In the genomic region with DNA sequence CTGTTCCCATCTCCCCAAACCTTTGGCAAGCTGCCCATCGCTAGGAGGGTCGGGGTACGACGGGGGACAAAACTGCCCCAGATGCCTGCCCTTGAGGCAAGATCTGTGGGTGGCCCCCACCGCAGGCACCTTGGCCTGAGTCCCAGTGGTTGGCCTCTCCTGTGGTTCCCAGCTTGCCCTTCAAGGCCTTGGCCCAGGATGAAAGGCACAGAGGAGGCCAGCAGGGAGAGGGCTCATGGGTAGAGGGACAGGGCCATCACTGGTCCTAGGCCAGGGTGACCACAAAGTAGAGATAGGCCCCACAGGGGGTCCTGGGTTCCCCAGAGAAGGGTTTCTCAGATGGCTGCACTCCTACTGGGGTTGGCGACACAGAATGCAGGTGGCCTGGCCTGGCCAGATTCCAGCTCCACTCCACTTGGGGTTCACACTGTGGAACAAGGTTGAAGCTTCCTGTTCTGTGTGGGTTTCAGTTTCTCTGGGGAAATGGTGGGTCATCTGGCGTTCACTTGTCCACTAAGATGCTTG, we compare ENCODE assay signal across 8 mouse cellular contexts. TPM values are rescaled to one million over a fixed set of nuclear protein-coding genes. Genes with fewer than 3 reads are reported as not detected.
DNase-seq lines count a peak whose midpoint lies in the region; ATAC-seq and TF ChIP-seq lines count a peak whose summit lies in the region.

No protein-coding gene starts in this region.

- in situ Hi-C loops in CH12.LX (cut with MboI; ENCODE audit: low pct_ligation_motif_present, low pct_unique_long_range_greater_than_20kb, low sequenced_read_pairs): no loop called here

- H3K4me3 ChIP-seq in heart, embryonic 11.5 days (ENCODE audit: low read depth, low read length): no peak overlapping the region
- H3K4me3 ChIP-seq in CH12.LX (replicated peaks in 1 of 3; ENCODE audit: low read depth in 2 of 3, low read length in 2 of 3, poor library complexity in 1 of 3): no peak overlapping the region
- H3K4me3 ChIP-seq in heart, embryonic 16.5 days (ENCODE audit: low read length): no peak overlapping the region

- no peaks in the 10 kb centered on the region for H3K79me2 ChIP-seq in CH12.LX (replicated peaks; ENCODE audit: control insufficient read depth, extremely low read depth, insufficient read depth, poor library complexity, severe bottlenecking)

- H3K27ac ChIP-seq in heart, embryonic 11.5 days (ENCODE audit: low read depth, low read length): no peak overlapping the region
- H3K27ac ChIP-seq in CH12.LX (ENCODE audit: insufficient read depth, low read depth): no peak overlapping the region
- H3K27ac ChIP-seq in heart, embryonic 16.5 days (ENCODE audit: low read length): peak overlapping the region; percentile 74

- intact Hi-C loops in left cerebral cortex, postnatal 10 days (cut with DNase I): no loop called here

- no peaks in the 10 kb centered on the region for H3K27me3 ChIP-seq in heart, embryonic 11.5 days (ENCODE audit: control insufficient read depth, insufficient read depth, low read length)
- H3K27me3 ChIP-seq in CH12.LX (replicated peaks): peaks cover 69% of the 10 kb centered on the region
- H3K27me3 ChIP-seq in heart, embryonic 16.5 days (ENCODE audit: control insufficient read depth, insufficient read depth, low read length): no peaks in the 10 kb centered on the region; the same call in 1 of the 2 replicates

- no peaks in the 10 kb centered on the region for H3K36me3 ChIP-seq in heart, embryonic 11.5 days (ENCODE audit: control insufficient read depth, insufficient read depth, low read length)
- no peaks in the 10 kb centered on the region for H3K36me3 ChIP-seq in CH12.LX (replicated peaks in 1 of 2; ENCODE audit: control insufficient read depth in 1 of 2, insufficient read depth in 1 of 2, low read length in 1 of 2)
- H3K36me3 ChIP-seq in heart, embryonic 16.5 days (ENCODE audit: control insufficient read depth, insufficient read depth): no peaks in the 10 kb centered on the region

- dilution Hi-C loops in CH12.LX (cut with MboI; ENCODE audit: extremely low pct_ligation_motif_present, extremely low pct_unique_long_range_greater_than_20kb, low sequenced_read_pairs): no loop called here

- no peak for TF ChIP-seq EP300 in CH12.LX (IDR thresholded peaks at IDR 0.05; ENCODE audit: low read length)

- H3K9me3 ChIP-seq in heart, embryonic 11.5 days (replicated peaks; ENCODE audit: control insufficient read depth, low read length): no peaks in the 10 kb centered on the region
- H3K9me3 ChIP-seq in CH12.LX (replicated peaks; ENCODE audit: low read length): no peaks in the 10 kb centered on the region
- no peaks in the 10 kb centered on the region for H3K9me3 ChIP-seq in heart, embryonic 16.5 days (replicated peaks; ENCODE audit: control insufficient read depth, low read length)

- H3K4me1 ChIP-seq in heart, embryonic 11.5 days (ENCODE audit: control insufficient read depth, insufficient read depth, low read length): 0 out of 2 replicates have a peak, but pooled peaks cover 5% of the 10 kb centered on the region
- peaks cover 0 to 6% of the 10 kb centered on the region in 2 experiments; a peak in 2 of 4 replicates for H3K4me1 ChIP-seq in CH12.LX (ENCODE audit: control insufficient read depth in 1 of 2, insufficient read depth in 2 of 2)
- H3K4me1 ChIP-seq in heart, embryonic 16.5 days (ENCODE audit: control insufficient read depth, insufficient read depth, low read length): peaks cover 29% of the 10 kb centered on the region

- 76% methylated on average over 7 of the region's 7 CpGs for WGBS in heart, embryonic 11.5 days (ENCODE audit: insufficient replicate concordance)
- 39% methylated on average over 7 of the region's 7 CpGs for WGBS in heart, embryonic 16.5 days

- TF ChIP-seq RAD21 in CH12.LX (IDR thresholded peaks at IDR 0.05; ENCODE audit: low read depth, low read length): no peak

- no peak overlapping the region for H3K4me2 ChIP-seq in heart, embryonic 11.5 days
- H3K4me2 ChIP-seq in CH12.LX (ENCODE audit: insufficient read depth, low read depth, poor library complexity, severe bottlenecking): no peak overlapping the region
- no peak overlapping the region for H3K4me2 ChIP-seq in heart, embryonic 16.5 days (ENCODE audit: low read depth, low read length)

- peak; percentile 82 to 84 for DNase-seq in heart, adult 18-20 months
- no peak for DNase-seq in CH12.LX (ENCODE audit: extremely low read depth)
- peak; percentile 63 to 70 for DNase-seq in cerebellum, postnatal 25 days
- DNase-seq in left cerebral cortex, postnatal 10 days (ENCODE audit: extremely low spot score in 1 of 2, low spot score in 2 of 2): peak; percentile 63 to 82
- peak; percentile 74 for DNase-seq in skeletal muscle tissue, adult 2 months (ENCODE audit: low read depth, low spot score)
- no peak for DNase-seq in embryo, embryonic 10 days (ENCODE audit: low spot score)

- TF ChIP-seq POLR2A in CH12.LX (IDR thresholded peaks at IDR 0.05; ENCODE audit: low read depth, low read length): no peak

- ATAC-seq in heart, embryonic 11.5 days (replicated peaks; ENCODE audit: insufficient number of reproducible peaks, low FRiP score, low TSS enrichment): no peak
- peak; percentile 64 for ATAC-seq in heart, embryonic 16.5 days (replicated peaks; ENCODE audit: extremely low read depth, insufficient read depth, low FRiP score)

- TF ChIP-seq CTCF in CH12.LX (conservative IDR thresholded peaks at IDR 0.05 in 1 of 2, IDR thresholded peaks at IDR 0.05 in 1 of 2; ENCODE audit: low read depth in 2 of 2, low read length in 2 of 2): no peak

- H3K9ac ChIP-seq in heart, embryonic 11.5 days (ENCODE audit: low read depth, low read length): no peak overlapping the region
- no peak overlapping the region for H3K9ac ChIP-seq in CH12.LX (ENCODE audit: insufficient read depth, low read depth)
- H3K9ac ChIP-seq in heart, embryonic 16.5 days (ENCODE audit: low read length): no peak overlapping the region

TF ChIP-seq in CH12.LX, 34 proteins besides CTCF, POLR2A, EP300 and RAD21:
- TF ChIP-seq TCF12 (IDR thresholded peaks at IDR 0.05; ENCODE audit: low read depth, low read length): 0 out of 2 replicates have a peak, but pooled peaks have one; percentile 33
- no peak for TF ChIP-seq JUN (IDR thresholded peaks at IDR 0.05; ENCODE audit: insufficient read depth, low read depth, low read length)

RNA-seq across cellular contexts. Expression of gene Crybb1, which starts 1.3 kb away (rescaled TPM):
- 1 to 10 TPM; 2.0 to 3.1 TPM for total RNA-seq in heart, adult 18-20 months (2021)
- polyA plus RNA-seq in heart, embryonic 11.5 days (2014; fragmentation: Nextera tagmentation; extraction: Ambion mirVana): not detected in 2 replicates
- total RNA-seq in CH12.LX (2012; rRNA removed): not detected in 2 replicates
- not detected in 2 replicates for total RNA-seq in CH12.LX (2014; rRNA removed)
- polyA plus RNA-seq in CH12.LX (2012; ENCODE audit: insufficient read length, low read depth): not detected in 2 replicates
- polyA plus RNA-seq in heart, embryonic 16.5 days (2015; fragmentation: Nextera tagmentation; extraction: Ambion mirVana): 1.5 TPM in 2 replicates
- total RNA-seq in left cerebral cortex, postnatal 10 days (2021): 10 to 100 TPM in 1 of 2 experiments, 1 to 10 TPM in 1; 10.0 to 12.1 TPM

RNA-seq across cellular contexts. Expression of gene Cryba4, which starts 2.0 kb away (rescaled TPM):
- 1 to 10 TPM; 5.7 to 6.6 TPM for total RNA-seq in heart, adult 18-20 months (2021)
- 0.66 TPM in 1 of 2 replicates, not detected in the other for polyA plus RNA-seq in heart, embryonic 11.5 days (2014; fragmentation: Nextera tagmentation; extraction: Ambion mirVana)
- total RNA-seq in CH12.LX (2012; rRNA removed) (0.25 TPM in 1 of 2 replicates, not detected in the other), CH12.LX (2014; rRNA removed) (not detected in 2 replicates)
- polyA plus RNA-seq in CH12.LX (2012; ENCODE audit: insufficient read length, low read depth): not detected in 2 replicates
- polyA plus RNA-seq in heart, embryonic 16.5 days (2015; fragmentation: Nextera tagmentation; extraction: Ambion mirVana): 1.6 and 2.0 TPM in 2 replicates
- total RNA-seq in left cerebral cortex, postnatal 10 days (2021): 1 to 10 TPM in 1 of 2 experiments, under 1 TPM in 1; 0.67 to 1.5 TPM

RNA-seq across cellular contexts. Expression of gene Tpst2, which starts 22.1 kb away (rescaled TPM):
- 10 to 100 TPM; 47.1 to 50.0 TPM for total RNA-seq in heart, adult 18-20 months (2021)
- 30.2 and 31.2 TPM in 2 replicates for polyA plus RNA-seq in heart, embryonic 11.5 days (2014; fragmentation: Nextera tagmentation; extraction: Ambion mirVana)
- total RNA-seq in CH12.LX (2012; rRNA removed) (20.6 and 20.7 TPM in 2 replicates), CH12.LX (2014; rRNA removed) (12.6 and 13.3 TPM in 2 replicates)
- polyA plus RNA-seq in CH12.LX (2012; ENCODE audit: insufficient read length, low read depth): 10.8 and 15.6 TPM in 2 replicates
- polyA plus RNA-seq in heart, embryonic 16.5 days (2015; fragmentation: Nextera tagmentation; extraction: Ambion mirVana): 51.0 and 53.0 TPM in 2 replicates
- 10 to 100 TPM; 34.4 to 34.6 TPM for total RNA-seq in left cerebral cortex, postnatal 10 days (2021)

Comparison
In these comparisons a context has a peak if more than half of its experiments do, and no peak if none do; other contexts are left out.
1. DNase-seq: peak in heart, adult 18-20 months (2 of 2), cerebellum, postnatal 25 days (2 of 2), left cerebral cortex, postnatal 10 days (2 of 2) and skeletal muscle tissue, adult 2 months (single experiment); none in CH12.LX (single experiment) and embryo, embryonic 10 days (single experiment).